Mouse (Mus musculus) limb, embryonic 15.5 days (tissue): ENCODE data around the gene Hebp1. TPM values are rescaled to one million over a fixed set of nuclear protein-coding genes. Genes with fewer than 3 reads are reported as not detected.
A peak's percentile ranks its signal among the peaks of the same experiment; 100 is the strongest.

Experiments used
- ATAC-seq: fragments of 200-750 bp; cut with Nextera tagmentation; 2 replicates; pipeline ENCODE4 v1.8.0; 2017; ENCODE audit warnings: low read depth, moderate TSS enrichment; ENCODE audit not compliant: insufficient number of reproducible peaks, low FRiP score, low TSS enrichment
- H3K27ac ChIP-seq: fragments of 300-500 bp; sonication (generic); 2 replicates; pipeline ENCODE4 v1.5.1; 2015; ENCODE audit warnings: moderate library complexity, mild to moderate bottlenecking, inconsistent platforms
- H3K27me3 ChIP-seq: fragments of 300-500 bp; sonication (generic); 2 replicates; pipeline ENCODE4 v1.6.1; 2015; ENCODE audit warnings: inconsistent platforms
- H3K36me3 ChIP-seq: fragments of 300-500 bp; sonication (generic); 2 replicates; pipeline ENCODE4 v1.6.1; 2015; ENCODE audit warnings: inconsistent platforms
- H3K4me1 ChIP-seq: fragments of 300-500 bp; sonication (generic); 2 replicates; pipeline ENCODE4 v1.6.1; 2015; ENCODE audit warnings: inconsistent platforms
- H3K4me2 ChIP-seq: fragments of 300-500 bp; sonication (generic); 2 replicates; pipeline ENCODE4 v1.6.1; 2015; ENCODE audit warnings: mild to moderate bottlenecking, inconsistent platforms
- H3K4me3 ChIP-seq: fragments of 300-500 bp; sonication (generic); 2 replicates; pipeline ENCODE4 v1.5.1; 2015; ENCODE audit warnings: mild to moderate bottlenecking, inconsistent platforms
- H3K9ac ChIP-seq: fragments of 300-500 bp; sonication (generic); 2 replicates; pipeline ENCODE4 v1.6.1; 2015; ENCODE audit warnings: inconsistent platforms
- H3K9me3 ChIP-seq: fragments of 300-500 bp; sonication (generic); 2 replicates; pipeline ENCODE4 v1.6.1; 2016; ENCODE audit warnings: inconsistent platforms
- WGBS: fragments of 180-500 bp; shearing (Covaris S2); methylation state at CpG from one replicate; pipeline ENCODE4 v1.1.7; 2015; 5-methylcytosine and 5-hydroxymethylcytosine counted together
- polyA plus RNA-seq: library from polyadenylated mRNA; unstranded; fragments of >200 nt; fragmentation: Nextera tagmentation; extraction: Ambion mirVana; gene quantifications from 2 replicates; pipeline ENCODE4 v1.2.1, GENCODE M21; 2015

Gene Hebp1
- polyA plus RNA-seq, 1 experiment from 2014 or later, result 10.9 TPM

DNA sequence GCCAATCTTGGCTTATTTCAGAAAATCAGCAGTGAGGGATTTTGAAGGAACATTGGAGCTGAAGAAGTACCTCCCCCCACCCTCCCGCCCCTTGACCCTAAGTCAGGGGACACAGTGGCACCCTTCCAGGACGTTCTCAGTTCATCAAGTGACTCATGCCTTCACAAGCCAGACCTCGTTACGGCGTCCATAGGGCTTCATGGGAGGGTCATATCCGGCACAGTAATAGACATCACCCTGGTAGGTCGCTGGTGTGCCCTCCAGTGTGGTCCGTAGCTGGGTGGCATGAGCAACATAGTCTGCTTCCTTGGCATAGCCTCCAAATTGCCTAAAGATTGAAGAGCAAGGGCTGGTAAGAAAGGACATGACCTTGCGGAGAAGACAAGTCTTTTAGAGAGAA lies 60.1 kb downstream of the Hebp1 start:
- Histone ChIP-seq H3K27me3 (no peaks in the 10 kb centered on the region), H3K4me2 (no peak overlapping the region), H3K36me3 (no peaks in the 10 kb centered on the region), H3K9me3 (no peaks in the 10 kb centered on the region), H3K4me3 (no peak overlapping the region), H3K27ac (no peak overlapping the region), H3K9ac (no peak overlapping the region), H3K4me1 (peaks cover 39% of the 10 kb centered on the region)
- 71% methylated on average over 9 of the region's 9 CpGs for WGBS
- no peak for ATAC-seq

DNA sequence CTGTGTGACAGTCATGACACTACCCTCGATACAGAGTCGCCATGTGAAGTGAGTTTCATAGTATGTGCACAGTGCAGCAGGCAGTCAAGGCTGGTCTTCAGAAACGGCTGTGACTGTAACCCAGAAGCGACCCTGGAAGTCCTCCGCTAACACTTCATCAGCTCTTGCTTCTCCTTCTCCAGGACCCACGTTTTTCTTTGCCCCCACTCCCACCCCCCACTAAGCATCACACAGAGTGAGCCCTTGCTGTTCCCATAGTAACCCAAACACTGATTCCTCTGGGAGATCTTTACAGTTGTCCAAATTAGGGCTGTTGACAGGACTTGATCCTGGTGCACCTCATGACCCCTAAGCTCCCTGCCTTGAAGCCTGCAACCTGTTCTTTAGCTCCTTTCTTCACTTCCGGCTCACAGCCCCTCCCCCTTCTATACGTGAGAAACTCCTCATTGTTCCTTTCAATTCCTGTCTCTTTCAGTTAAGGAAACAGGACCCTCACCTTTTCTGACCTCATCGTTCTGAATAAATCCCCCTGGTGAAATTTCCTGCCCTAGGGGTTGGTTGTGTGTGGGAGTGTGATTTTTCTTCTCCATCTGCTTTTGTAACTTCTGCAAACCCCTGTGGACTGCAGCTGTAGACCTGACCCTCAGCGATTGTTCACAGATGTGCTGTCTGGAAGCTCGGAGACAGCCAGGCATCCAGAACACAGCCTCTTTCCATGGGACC lies 61.2 kb downstream of the Hebp1 start:
- Histone ChIP-seq H3K4me3 (no peak overlapping the region), H3K9ac (no peak overlapping the region), H3K4me1 (peaks cover 37% of the 10 kb centered on the region), H3K27me3 (no peaks in the 10 kb centered on the region), H3K27ac (peak overlapping the region; percentile 57), H3K9me3 (no peaks in the 10 kb centered on the region), H3K4me2 (no peak overlapping the region), H3K36me3 (no peaks in the 10 kb centered on the region)
- WGBS, result 28% methylated on average over 11 of the region's 11 CpGs
- peak; percentile 50; the same call in 1 of the 2 replicates for ATAC-seq

DNA sequence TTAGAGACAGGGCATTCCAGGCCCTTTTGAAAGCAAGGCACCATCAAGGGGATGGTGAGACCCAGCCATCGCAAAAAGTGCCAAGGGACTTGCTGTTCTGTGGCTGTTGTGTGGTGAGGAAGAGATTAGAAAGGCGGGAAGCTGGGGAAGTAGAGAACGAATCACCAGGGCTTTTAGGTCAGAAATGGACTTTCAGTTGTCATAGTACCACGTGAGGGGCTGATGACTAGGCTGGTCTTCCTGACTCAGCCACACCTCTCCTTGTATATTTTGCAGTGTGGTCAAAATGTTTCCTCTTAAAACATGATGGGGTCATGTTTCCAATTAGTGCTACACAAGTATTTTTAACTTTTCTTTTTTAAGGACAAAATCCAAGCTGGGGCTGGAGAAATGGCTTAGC lies 62.1 kb downstream of the Hebp1 start:
- no peak overlapping the region for H3K27ac ChIP-seq
- H3K4me3 ChIP-seq, result no peak overlapping the region
- H3K27me3 ChIP-seq, result no peaks in the 10 kb centered on the region
- H3K9me3 ChIP-seq, result no peaks in the 10 kb centered on the region
- H3K4me2 ChIP-seq, result no peak overlapping the region
- WGBS, result 72% methylated on average over 4 of the region's 4 CpGs
- no peaks in the 10 kb centered on the region for H3K36me3 ChIP-seq
- peaks cover 28% of the 10 kb centered on the region for H3K4me1 ChIP-seq
- ATAC-seq, result no peak
- H3K9ac ChIP-seq, result no peak overlapping the region

DNA sequence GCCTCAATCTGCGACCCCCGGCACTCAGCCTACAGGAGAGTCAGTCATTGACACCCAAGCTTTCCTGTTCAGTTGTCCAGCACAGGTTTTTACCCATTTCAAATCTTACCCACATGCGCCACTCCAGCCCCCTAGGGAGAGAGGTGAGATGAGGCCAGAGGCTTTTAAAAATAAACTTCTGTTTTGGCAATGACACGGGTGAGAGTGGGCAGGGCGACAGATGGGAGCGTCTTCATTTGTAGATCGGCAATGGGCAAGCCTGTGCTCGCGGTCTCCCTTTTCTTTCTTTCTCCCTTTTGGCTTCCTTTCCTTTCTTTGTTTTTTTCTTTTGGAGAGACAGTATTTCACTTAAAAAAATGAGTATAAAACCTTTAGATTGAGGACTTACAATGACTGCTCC lies 64.3 kb downstream of the Hebp1 start:
- Histone ChIP-seq H3K36me3 (no peaks in the 10 kb centered on the region), H3K9ac (no peak overlapping the region), H3K4me1 (peaks cover 19% of the 10 kb centered on the region), H3K9me3 (no peaks in the 10 kb centered on the region), H3K4me3 (no peak overlapping the region), H3K4me2 (no peak overlapping the region), H3K27ac (no peak overlapping the region), H3K27me3 (no peaks in the 10 kb centered on the region)
- 92% methylated on average over 9 of the region's 9 CpGs for whole genome bisulfite sequencing
- no peak for ATAC-seq

DNA sequence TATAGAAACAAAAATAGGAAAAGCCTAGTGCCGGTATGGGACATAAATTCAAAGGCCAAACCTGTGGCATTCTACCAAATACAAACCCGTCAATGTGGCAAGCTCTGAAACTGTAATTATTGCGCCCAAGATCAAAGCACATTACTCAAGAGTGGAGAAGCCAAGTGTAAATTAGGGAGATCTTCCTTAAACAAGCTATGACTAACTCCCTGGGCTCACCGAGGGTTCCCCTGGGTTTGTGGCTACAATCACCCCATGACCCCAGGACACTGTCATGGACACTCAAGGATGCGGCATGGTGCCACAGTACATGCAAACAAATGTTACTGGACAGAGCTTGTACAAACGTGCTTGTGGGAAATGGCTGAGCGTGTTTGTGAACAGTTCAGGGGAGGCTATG lies 64.7 kb downstream of the Hebp1 start:
- Histone ChIP-seq H3K9me3 (no peaks in the 10 kb centered on the region), H3K4me3 (no peak overlapping the region), H3K9ac (no peak overlapping the region), H3K27me3 (no peaks in the 10 kb centered on the region), H3K36me3 (no peaks in the 10 kb centered on the region), H3K4me1 (peaks cover 15% of the 10 kb centered on the region), H3K27ac (no peak overlapping the region), H3K4me2 (no peak overlapping the region)
- WGBS, result 79% methylated on average over 7 of the region's 7 CpGs
- ATAC-seq, result no peak

DNA sequence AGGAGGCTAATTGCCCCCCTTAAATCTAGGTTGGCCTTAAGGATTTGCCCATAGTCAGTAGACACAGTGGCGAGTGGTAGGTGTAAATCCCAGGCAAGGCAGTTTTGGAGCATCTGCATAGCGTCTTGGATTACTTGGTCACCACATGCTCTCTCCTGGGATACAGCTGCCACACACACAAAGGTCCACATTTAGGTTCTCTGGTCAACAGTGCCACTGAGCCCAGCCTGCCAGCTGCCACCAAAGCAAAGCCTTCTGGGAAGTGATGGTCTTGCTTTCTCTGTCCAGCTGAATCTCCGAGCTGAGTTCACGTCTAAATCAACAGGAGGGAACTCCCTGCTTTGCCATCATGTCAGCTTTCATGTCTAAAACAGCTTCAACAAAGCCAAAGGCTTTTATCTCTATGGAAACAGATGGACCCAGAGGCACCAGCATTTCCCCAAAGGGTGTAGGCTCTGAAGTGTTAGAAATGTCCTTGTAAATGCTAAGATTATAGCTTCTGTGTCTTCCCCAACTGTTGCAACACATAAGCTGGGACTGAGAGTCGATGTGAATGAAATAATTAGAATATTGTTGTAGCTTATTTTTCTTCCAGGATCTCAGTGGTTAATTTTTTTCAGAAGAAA lies 73.0 kb downstream of the Hebp1 start:
- ATAC-seq, result no peak
- no peak overlapping the region for H3K9ac ChIP-seq
- 51% methylated on average over 5 of the region's 5 CpGs for WGBS

DNA sequence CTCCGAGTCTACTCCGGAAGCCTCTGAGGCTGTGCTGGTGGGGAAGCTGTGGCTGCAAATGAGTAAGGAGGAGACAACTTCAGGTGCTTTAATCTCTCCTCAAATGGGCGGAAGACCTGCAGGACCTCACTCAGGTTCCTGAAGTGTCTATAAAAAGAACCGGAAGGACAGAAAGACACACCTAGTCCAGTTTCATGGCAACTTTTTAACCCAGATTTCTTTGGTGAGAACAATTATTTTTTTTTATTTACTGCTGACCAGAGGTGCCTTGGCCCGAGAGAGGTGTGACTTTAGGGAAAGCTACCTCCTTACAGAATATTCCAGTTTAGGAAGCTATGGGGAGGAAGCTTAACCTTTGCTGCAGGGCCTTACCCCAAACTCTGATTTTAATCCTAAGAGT lies 79.6 kb downstream of the Hebp1 start, which contains the start of gene Gprc5d:
Gene Gprc5d (minus strand): TSS at position 101 of the 400 bp plus-strand sequence.
- Histone ChIP-seq H3K27me3 (no peaks in the 10 kb centered on the region), H3K4me3 (no peak within 1 kb of the TSS), H3K9me3 (no peaks in the 10 kb centered on the region), H3K9ac (no peak within 1 kb of the TSS), H3K4me1 (no peaks in the 10 kb centered on the region), H3K4me2 (no peak within 1 kb of the TSS), H3K36me3 (no peaks in the 10 kb centered on the region), H3K27ac (no peak within 1 kb of the TSS)
- no peak for ATAC-seq
- WGBS, result 81% methylated on average over 5 of the region's 5 CpGs

More for the DNA sequence above, 73.0 kb downstream of the Hebp1 start:
- H3K4me3 ChIP-seq, result no peak overlapping the region
- no peak overlapping the region for H3K27ac ChIP-seq
- H3K36me3 ChIP-seq, result no peaks in the 10 kb centered on the region
- H3K27me3 ChIP-seq, result no peaks in the 10 kb centered on the region
- no peaks in the 10 kb centered on the region for H3K4me1 ChIP-seq
- no peak overlapping the region for H3K4me2 ChIP-seq
- no peaks in the 10 kb centered on the region for H3K9me3 ChIP-seq

DNA sequence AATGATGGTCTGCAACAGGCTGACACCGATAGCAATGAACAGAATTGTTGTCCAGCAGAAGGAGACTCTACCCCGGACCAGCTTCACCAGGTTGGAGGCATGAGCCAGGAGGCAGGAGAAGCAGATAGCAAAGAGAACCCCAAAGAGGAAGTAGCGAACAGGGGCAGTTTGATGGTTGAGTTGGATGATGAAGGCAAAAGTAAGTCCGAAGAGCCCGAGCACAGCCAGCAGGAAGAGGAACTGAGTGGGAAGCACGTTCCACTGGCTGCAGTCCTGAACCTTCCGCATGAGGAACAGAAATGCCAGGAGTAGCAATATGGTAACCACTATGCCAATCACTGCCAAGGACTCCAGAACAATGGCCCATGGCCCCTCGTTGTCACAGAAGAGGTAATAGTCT lies 81.3 kb downstream of the Hebp1 start:
- H3K27ac ChIP-seq, result no peak overlapping the region
- no peaks in the 10 kb centered on the region for H3K36me3 ChIP-seq
- no peak overlapping the region for H3K4me3 ChIP-seq
- no peak overlapping the region for H3K9ac ChIP-seq
- H3K9me3 ChIP-seq, result no peaks in the 10 kb centered on the region
- H3K27me3 ChIP-seq, result no peaks in the 10 kb centered on the region
- H3K4me2 ChIP-seq, result no peak overlapping the region
- no peaks in the 10 kb centered on the region for H3K4me1 ChIP-seq
- no peak for ATAC-seq
- WGBS, result 94% methylated on average over 8 of the region's 8 CpGs

DNA sequence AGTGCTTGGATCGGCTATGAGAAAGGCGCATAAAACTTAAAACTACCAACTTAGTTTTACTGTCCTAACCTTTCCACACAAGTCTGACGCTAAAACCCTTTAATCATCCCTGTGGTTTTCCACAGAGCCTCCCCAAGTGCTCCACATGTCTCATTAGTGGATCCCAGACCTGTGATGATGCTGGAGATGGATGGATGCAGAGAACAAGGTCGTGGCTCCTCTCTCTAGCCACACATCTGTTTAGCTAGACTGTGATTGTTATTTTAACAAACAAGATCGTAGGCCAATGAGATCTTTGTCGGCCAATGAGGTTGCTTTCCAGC lies 84.7 kb downstream of the Hebp1 start:
- H3K36me3 ChIP-seq, result no peaks in the 10 kb centered on the region
- no peaks in the 10 kb centered on the region for H3K4me1 ChIP-seq
- ATAC-seq, result no peak
- H3K9me3 ChIP-seq, result no peaks in the 10 kb centered on the region
- H3K9ac ChIP-seq, result no peak overlapping the region
- WGBS, result 25% methylated on average over 6 of the region's 6 CpGs
- no peak overlapping the region for H3K4me3 ChIP-seq
- no peak overlapping the region for H3K27ac ChIP-seq
- no peaks in the 10 kb centered on the region for H3K27me3 ChIP-seq
- no peak overlapping the region for H3K4me2 ChIP-seq

DNA sequence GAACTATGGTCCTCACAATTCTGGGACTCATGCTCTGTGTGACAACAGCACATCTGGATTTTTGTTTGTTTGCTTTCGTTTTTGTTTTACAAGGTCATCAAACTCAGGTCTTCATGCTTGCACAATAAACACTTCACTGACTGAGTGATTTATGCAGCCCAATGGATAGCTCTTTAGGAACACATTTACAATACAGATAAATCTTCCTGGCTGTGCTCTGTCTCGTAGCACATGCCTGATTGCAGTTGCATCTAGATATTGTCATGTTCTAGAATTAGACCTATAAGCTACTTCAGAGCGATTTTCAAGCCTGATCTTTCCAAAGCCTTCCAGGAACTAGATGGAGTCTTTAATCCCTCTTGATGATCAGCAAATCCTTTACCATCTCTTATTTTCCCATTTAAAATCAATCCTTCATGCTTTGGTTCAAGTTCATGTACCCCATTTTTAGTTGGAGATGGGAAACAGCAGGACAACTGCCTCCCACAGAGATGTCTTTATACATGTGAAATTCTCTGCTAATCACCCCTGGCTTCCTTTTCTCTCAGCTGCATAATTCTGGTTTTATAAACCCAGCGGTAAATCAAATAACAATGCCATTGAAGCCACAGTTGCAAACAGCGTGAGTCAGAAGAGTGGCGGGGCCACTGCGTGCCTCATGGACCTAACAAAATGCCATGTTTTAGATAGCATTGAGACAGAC lies 85.3 kb downstream of the Hebp1 start:
- H3K4me1 ChIP-seq, result no peaks in the 10 kb centered on the region
- 16% methylated on average over 7 of the region's 7 CpGs for WGBS
- H3K4me3 ChIP-seq, result no peak overlapping the region
- no peaks in the 10 kb centered on the region for H3K27me3 ChIP-seq
- no peaks in the 10 kb centered on the region for H3K36me3 ChIP-seq
- H3K4me2 ChIP-seq, result no peak overlapping the region
- ATAC-seq, result no peak
- no peaks in the 10 kb centered on the region for H3K9me3 ChIP-seq
- no peak overlapping the region for H3K27ac ChIP-seq
- H3K9ac ChIP-seq, result no peak overlapping the region

DNA sequence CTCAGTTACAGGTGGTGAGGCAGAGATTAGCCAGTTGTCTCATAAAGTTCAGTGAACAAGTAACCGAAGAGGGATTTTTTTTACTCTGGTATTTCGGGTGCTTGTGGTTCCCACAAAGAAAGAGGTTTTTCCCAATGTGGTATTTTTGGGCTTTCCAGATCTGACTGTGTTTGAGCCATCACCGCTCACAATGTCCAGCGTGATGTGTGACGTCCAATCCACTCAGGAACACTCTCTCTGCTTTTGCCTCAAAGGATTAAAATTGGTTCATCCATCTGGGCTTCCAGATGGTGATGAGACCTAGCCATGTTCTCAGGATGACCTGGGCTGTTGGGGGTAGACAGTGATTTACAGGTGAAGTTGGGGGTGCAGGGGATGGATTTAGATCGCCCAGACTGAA lies 90.8 kb downstream of the Hebp1 start:
- Histone ChIP-seq H3K4me3 (no peak overlapping the region), H3K27ac (no peak overlapping the region), H3K36me3 (no peaks in the 10 kb centered on the region), H3K4me1 (no peaks in the 10 kb centered on the region), H3K9ac (no peak overlapping the region), H3K27me3 (no peaks in the 10 kb centered on the region), H3K4me2 (no peak overlapping the region), H3K9me3 (no peaks in the 10 kb centered on the region)
- 82% methylated on average over 6 of the region's 6 CpGs for WGBS
- no peak for ATAC-seq

DNA sequence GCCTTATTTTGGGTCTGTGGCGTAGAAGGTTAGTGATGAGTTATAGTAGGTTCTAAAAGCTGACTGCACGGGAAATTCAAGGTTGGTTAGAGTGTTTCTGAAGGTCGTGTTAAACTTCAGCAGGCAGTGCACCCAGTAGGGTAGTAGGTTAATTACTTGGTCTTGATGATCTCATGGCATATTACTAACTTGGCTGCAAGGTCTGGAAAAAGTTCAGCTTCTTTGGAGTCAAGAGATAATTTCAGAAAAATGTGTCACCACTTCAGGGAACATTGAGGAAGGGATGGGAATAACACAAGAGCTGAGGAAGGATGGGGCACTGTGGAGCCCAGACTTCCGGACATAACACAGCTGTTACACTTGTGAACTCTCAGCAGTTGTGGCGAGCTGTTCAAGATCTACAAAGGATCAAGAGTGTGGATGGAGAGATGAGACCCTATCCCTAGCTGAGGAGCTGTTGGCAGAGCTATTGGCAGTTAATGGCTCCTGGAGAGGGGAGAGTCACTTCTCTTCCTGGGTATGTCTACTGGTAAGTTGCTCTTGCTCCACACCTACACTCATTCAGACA lies 95.0 kb downstream of the Hebp1 start:
- ATAC-seq, result no peak
- WGBS, result 73% methylated on average over 5 of the region's 5 CpGs

More for the DNA sequence above, 95.0 kb downstream of the Hebp1 start:
- H3K27ac ChIP-seq, result no peak overlapping the region
- no peaks in the 10 kb centered on the region for H3K4me1 ChIP-seq
- H3K36me3 ChIP-seq, result no peaks in the 10 kb centered on the region
- no peaks in the 10 kb centered on the region for H3K27me3 ChIP-seq
- no peak overlapping the region for H3K4me2 ChIP-seq
- H3K9ac ChIP-seq, result no peak overlapping the region
- no peak overlapping the region for H3K4me3 ChIP-seq
- H3K9me3 ChIP-seq, result no peaks in the 10 kb centered on the region
